Mouse (Mus musculus): ENCODE data around the gene Kcna2.

The Kcna2 gene

DNA sequence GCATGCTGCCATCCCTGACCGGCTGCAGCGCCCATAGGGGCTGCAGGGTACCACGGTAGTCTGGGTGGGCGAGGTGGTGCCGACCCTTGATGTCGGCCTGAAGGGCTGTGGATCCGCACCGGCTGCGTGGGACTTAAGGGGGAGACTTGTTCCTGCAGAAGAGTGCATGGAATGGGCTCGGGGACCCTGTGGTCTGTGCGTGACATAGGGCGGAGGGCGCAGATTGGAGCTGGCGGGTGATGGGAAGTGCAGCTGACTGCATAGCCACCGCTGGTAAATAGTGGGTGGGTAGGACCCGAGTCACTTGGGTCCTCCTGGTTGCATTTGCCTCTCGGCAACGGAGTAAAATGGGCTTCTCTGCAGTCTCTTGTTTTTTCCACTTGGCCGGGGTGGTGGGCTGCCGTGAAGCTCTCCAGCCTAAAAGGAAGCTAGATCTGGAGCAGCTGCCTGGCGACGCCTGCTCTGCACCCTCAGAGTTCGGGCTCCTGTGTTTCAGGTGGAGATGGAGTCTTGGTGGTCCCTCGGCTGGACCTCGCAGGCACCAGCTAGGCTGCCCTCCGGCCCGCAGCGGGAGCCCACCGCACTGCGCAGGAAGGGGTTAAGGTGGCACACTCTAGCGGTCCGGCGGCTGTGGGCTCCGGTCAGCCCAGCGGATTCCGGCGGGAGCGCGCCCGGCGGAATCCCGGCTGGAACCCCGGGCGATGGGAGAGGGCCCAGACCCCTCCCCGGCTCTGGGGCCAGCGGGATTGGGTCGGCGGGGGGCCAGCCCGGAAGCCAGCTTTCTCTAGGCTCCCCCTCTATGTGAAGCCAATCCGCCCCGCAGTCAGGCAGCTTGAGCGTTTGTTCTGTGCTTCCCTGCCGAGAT lies 1.1 kb downstream of the Kcna2 start:
- peak; percentile 39 for DNase-seq

GRCm38 (mm10) chr3:107103041-107103440 lies 2.1 kb downstream of the Kcna2 start:
- no peak for DNase-seq

- DNase-seq, result no peak
Measured at GRCm38 (mm10) chr3:107103462-107103861, 2.5 kb downstream of the Kcna2 start.

GRCm38 (mm10) chr3:107105986-107106385 lies 5.0 kb downstream of the Kcna2 start:
- DNase-seq, result no peak

GRCm38 (mm10) chr3:107112498-107112897 lies 11.6 kb downstream of the Kcna2 start:
- no peak for DNase-seq

GRCm38 (mm10) chr3:107112932-107113659 lies 12.2 kb downstream of the Kcna2 start:
- DNase-seq, result no peak

- no peak for DNase-seq
Measured at GRCm38 (mm10) chr3:107113771-107114737, 13.1 kb downstream of the Kcna2 start.

DNA sequence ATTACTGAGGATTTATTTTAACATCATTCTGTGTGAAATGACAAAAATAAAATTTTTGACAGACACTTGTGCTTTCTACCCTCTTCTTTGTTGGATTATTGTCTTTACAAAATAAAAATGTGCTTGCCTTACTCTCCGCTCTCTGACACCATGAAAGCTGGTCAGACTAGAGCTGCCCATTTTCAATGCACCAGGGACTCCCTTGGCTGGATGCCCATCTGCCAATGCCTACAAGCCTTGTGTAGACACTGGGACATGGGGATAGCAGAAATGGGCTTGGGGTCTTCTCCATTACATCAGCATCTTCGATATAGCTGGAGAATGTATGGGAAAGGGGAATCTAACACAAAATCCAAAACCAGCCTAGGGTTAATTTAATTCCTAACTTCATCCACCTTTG lies 14.0 kb downstream of the Kcna2 start:
- no peak for DNase-seq

DNA sequence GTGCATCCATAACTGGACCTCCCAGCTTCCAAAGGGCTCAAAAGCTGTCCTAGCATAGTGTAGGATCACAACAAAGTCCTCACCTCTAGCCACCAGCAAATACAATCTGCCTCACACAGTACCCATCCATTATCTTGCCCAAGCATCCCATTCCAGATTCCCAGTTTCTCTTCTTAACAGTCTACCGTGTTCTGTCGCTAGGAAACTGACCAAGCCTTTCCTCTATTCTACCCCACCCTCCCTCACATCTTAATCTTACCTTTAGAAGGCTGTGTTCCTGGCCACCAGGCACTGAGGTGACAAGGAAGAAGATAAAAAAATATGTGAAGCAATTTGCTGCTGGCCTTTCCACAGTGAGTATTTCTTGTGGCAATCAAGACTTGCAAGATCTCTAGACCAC lies 14.8 kb downstream of the Kcna2 start:
- DNase-seq, result no peak

GRCm38 (mm10) chr3:107119864-107120564 lies 19.1 kb downstream of the Kcna2 start:
- DNase-seq, result no peak

DNA sequence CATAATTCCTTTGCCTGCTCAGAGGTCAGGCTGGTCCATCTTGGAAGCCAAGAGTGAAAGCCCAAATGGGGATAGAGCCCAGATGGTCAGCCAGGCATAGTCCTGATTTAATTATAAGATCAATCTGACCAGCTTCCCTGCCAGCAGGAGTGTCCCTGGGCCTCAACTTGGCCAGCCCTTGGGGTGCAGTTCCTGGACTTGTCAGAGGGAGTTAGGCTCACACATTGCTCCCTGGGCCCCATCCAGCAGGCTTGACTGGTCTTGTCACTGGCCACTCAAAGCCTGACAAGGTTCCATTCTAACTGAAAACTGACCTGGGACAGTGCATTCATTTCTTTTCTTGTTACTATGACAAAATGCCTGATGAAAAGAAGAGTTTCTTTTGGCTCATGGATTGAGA lies 21.4 kb downstream of the Kcna2 start:
- no peak for DNase-seq

DNA sequence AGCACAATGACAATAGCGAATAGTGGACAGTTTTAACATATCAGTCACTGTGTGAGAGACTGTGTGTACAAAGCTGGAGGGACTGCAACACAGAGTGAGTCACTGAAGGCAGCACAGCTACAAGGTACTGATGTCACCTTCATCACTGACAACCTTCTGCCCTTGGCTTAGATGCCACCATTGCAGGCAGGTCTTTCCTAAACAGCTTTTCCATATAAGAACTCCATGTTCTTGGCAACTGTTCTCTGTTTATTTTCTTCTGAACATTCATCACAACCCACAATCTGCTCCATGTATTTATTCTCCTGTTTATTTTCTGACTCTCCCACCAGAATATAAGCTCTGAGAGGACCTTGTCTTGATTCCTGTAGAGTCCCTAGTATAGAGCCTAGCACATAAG lies 26.7 kb downstream of the Kcna2 start:
- DNase-seq, result no peak

DNA sequence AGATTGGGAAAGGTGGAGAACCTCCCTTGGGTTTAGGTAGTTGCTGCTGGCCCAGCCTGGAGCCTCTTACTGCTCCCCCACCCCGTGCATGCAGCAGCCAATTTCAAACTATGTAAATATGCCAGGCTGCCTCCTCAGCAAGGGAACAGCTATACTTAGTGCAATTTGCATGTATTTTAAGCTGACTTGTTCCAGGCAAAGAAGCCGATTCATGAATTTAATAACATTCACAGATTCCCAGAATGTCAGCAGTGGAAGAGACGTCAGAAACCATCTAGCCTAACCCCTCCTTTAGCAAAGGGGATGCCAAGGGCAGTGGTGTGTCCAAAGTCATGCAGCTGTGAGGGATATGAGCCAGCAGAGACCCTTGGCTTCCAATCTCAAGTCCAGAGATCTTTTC lies 27.5 kb downstream of the Kcna2 start:
- no peak for DNase-seq

DNA sequence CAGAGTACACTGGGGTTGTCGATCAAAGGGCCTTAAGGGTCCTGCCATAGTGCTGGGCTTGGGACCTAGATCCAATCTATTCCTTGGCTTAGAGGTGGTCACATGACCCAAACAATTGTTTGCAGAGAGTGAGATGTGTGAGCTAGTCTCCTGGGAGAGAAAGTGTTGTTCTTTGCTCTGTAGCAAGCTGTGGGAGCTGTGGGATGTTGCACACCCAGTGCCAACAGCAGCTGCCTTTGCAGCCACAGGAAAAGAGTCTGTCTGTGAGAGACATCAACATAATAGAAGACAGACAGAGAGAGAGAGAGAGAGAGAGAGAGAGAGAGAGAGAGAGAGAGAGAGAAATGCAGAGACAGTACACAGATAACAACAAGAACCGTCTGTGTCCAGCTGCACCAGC lies 28.3 kb downstream of the Kcna2 start:
- DNase-seq, result no peak

DNA sequence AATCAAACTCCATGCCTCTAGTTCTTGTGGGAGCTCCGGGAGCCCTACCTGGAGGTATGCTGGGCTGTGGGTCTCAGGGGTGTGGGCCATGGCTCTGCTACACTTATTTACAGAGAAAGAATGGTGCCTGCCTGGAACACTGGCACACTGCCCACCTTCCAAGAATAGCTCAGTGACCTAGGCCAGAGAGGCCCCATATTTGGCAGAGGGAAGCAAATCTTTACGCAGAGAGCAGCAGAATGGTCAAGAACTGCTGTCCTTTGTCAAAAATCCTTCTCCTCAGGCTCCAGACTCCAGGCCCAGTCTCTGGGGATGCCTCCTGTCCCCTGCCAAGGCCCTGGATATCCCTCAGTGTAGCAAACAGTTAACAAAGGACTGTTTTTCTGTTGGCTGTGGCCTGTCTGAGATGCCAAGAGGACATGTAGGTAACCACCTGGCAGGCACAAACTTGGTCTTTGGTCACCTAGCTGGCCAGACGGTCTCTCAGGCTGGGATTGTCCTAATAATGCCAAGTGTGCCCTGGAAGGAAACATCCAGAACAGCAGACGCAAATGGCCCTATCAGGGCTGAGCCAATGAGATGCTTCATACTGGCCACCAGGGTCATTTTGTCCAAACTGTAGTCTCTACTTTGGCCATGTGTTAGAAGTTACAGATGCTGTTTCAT lies 29.8 kb downstream of the Kcna2 start:
- DNase-seq, result no peak

DNA sequence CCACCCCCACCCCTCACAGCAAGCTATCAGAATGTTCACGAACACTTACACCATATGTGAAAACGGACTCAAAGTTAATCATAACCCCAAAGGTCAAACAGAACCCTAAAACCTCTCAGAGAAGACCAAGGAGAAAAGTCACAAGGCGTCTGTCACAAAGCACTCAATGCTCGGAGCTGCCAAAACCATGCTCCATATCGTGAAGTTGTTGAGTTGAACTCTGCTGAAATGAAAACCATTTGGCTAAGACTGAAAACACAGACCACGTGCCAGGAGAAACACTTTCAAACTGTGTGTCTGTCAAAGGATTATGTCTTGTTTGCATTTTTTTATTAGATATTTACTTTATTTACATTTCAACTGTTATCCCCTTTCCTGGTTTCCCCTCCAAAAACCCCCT lies 30.9 kb downstream of the Kcna2 start:
- DNase-seq, result no peak

DNA sequence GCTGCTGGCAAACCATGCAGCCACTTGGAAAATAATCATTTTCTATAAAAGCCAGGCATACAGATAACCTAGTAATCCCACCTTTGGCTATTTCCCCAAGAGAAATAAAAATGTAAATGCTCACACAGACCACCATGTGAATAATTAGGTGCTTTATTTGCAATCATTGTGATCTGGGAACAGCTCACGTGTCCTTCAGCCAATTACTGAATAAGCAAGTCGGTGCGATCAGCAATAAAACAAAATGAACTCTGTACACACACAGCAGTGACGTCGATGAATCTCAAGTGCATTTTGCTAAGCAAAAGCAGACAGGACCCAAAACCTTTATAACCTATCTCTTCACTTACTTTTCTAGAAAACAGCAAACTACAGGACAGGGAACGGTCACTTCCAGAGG lies 31.7 kb downstream of the Kcna2 start:
- no peak for DNase-seq

GRCm38 (mm10) chr3:107134457-107134856 lies 33.5 kb downstream of the Kcna2 start:
- no peak for DNase-seq

DNA sequence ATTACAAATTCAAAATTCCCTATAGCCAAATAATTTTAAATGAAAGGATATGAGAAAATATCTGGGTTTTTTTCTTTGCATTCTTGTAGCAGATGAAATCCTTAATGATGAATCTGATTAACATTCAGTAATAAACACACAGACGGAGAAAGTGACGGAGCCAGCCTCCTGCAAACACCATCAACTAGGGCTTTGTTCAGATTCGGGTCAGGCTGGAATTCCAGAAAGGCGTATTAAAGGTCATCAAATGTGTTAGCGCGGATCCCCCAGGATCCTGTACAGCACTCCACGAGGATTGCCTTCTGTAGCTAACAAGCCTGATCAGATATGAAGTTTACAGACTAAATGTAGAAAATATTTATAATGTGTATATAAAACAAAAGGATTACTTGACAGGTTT lies 46.2 kb downstream of the Kcna2 start:
- no peak for DNase-seq

DNA sequence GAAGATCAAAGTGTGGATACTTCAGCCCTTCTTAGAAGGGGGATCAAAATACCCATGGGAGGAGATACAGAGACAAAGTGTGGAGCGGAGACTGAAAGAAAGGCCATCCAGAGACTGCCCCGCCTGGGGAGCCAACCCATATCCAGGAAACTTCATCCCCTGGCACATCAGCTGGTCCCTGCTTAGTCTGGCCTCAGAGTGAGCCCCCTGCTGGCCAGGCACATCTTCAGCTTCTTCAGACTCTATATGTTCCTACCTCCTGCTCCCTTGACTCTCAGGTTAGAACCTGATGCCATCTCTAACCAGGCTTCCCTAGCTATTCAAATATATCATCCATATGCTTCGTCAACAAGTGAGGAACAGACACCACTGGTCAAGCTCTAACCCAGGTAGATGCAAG lies 48.1 kb downstream of the Kcna2 start:
- peak; percentile 74 for DNase-seq

DNA sequence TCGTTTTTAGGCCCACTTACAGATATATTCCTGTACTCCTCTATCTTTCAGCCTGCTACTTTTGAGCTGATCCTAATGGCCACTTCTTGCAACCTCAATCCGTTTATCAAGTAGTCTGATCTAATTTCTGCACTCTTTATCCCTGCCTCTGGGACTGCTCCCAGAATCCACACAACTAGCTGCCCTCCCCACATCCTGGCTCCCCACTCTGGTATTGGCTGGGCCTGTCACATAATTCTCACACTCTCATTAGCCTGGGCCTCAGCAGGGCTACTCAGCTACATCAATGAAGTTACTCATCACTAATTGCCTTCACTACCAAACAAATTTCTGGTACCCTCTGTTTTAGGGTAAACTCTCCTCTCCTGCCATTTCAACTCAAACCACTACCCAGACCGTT lies 49.5 kb downstream of the Kcna2 start:
- DNase-seq, result no peak
